Mouse (Mus musculus) megakaryocyte, embryonic 14.5 days (primary cell): ENCODE data around the gene Mus81. TPM values are rescaled to one million over a fixed set of nuclear protein-coding genes. Genes with fewer than 3 reads are reported as not detected.
A peak's percentile ranks its signal among the peaks of the same experiment; 100 is the strongest.

ENCODE experiments used
- H3K27me3 ChIP-seq: replicated peaks from 2 replicates; pipeline ENCODE3; 2012; ENCODE audit warnings: inconsistent platforms
- H3K36me3 ChIP-seq: replicated peaks from 2 replicates; pipeline ENCODE3; 2012; ENCODE audit warnings: low read length, inconsistent platforms, mixed read lengths
- H3K4me1 ChIP-seq: 2 replicates; pipeline ENCODE4 v1.6.1; 2012; ENCODE audit warnings: inconsistent platforms
- H3K4me3 ChIP-seq: replicated peaks from 2 replicates; pipeline ENCODE3; 2012; ENCODE audit warnings: moderate library complexity, mild to moderate bottlenecking, inconsistent platforms
- H3K9me3 ChIP-seq: 2 replicates; pipeline ENCODE4 v1.6.1; 2012; ENCODE audit warnings: inconsistent platforms
- FLI1 ChIP-seq: IDR thresholded peaks from 2 replicates; pipeline ENCODE4 v1.6.1; 2012; ENCODE audit warnings: low read length, inconsistent platforms, mixed read lengths
- GATA1 ChIP-seq: IDR thresholded peaks from 3 replicates; pipeline ENCODE4 v1.6.1; 2012; ENCODE audit warnings: mixed read lengths, low read length, inconsistent platforms, borderline replicate concordance
- polyA plus RNA-seq: library from polyadenylated mRNA; stranded (reverse); fragments of >175 nt; gene quantifications from 2 replicates; pipeline ENCODE4 v1.2.3, GENCODE M21; 2012; ENCODE audit warnings: low replicate concordance; ENCODE audit not compliant: insufficient read depth

The Mus81 gene
- polyA plus RNA-seq, 1 experiment: 40.1 TPM

DNA sequence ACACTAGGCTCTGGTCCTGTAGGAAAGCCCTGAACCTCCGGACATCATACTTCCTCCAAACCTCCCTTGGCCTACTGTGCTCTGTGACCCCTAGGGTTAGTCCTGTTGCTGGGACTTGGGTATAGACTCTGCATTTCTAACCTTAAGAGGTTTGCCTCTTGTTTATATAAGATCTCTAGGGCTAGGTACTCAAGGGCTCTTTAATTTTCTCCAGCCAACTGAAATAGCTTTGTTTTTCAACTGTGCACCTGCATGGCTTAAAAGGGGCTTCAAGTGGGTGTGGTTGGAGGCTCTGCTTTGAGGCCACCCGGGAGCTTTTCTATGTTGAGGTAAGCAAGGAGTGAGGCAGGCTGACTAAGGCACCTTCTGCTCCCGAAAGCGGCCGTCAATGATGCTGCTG, 3.7 kb downstream of the Mus81 start:
- no peaks in the 10 kb centered on the region for H3K9me3 ChIP-seq
- peaks cover 42% of the 10 kb centered on the region for H3K4me1 ChIP-seq
- TF ChIP-seq GATA1: no peak
- no peak for TF ChIP-seq FLI1
- H3K27me3 ChIP-seq: peaks cover 8% of the 10 kb centered on the region
- no peak overlapping the region for H3K4me3 ChIP-seq
- H3K36me3 ChIP-seq: peaks cover 55% of the 10 kb centered on the region

DNA sequence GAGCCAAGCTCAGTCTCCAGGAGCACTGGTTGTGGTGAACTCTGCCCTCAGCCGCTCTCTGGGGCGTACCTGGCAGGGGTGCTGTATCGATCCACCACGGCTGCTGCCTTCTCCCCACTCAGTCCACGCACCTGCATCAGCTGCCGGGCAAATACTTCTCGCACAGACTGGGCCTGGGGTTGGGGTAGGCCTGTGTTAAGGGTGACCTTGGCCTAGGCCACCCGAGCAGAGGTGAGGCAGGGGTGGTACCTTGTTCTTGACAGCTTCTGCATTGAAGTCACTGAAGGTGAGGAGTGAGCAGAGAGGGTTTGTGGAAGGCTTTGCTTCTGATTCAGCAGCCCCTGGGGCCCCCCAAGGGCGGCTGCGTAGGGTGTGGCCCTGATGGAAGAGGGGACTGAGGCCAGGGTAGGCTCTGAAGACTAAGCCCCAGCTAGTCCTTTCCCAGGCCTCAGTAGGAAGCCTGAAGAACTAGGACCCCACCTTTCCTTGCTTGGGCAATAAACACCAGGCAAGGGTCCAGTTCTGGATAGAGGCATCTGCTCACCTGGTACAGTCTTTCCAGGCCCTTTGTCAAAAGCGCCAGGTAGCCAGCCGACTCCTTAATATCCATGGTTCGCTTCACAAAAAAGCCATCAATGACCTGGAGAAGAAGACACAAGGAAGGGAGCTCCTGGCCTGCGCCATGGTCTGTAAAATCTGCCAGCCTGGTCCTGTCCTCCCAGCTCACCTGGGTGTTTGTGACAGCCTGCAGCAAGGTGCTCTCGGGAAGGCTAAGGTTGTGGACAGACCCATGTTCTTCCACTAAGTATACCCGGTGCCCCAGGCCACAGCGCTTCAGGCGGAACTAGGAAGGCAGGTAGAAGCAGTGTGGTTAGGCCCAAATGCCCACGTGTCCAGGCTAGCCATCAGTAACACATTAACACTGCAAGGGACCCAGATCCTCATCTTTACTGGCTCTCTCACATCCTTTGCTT, 4.5 kb downstream of the Mus81 start:
- no peak for TF ChIP-seq FLI1
- TF ChIP-seq GATA1: no peak
- H3K36me3 ChIP-seq: peaks cover 55% of the 10 kb centered on the region
- H3K4me1 ChIP-seq: peaks cover 35% of the 10 kb centered on the region
- no peak overlapping the region for H3K4me3 ChIP-seq
- H3K9me3 ChIP-seq: no peaks in the 10 kb centered on the region
- peaks cover 11% of the 10 kb centered on the region for H3K27me3 ChIP-seq

DNA sequence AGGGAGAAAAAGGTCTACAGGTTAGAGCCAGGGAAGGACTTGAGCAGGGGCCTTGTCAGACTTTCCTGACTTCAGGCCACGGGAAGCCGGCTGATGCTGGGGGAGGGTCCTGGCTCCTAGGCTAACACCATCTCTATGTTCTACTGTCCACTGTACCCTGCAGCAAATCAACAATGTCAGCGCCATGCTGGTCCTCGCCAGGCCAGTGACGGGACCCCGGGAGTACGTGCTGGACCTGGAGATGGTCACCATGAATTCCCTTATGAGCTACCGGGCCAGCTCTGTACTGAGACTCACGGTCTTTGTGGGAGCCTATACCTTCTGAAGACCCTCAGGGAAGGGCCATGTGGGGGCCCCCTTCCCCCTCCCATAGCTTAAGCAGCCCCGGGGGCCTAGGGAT, 6.8 kb downstream of the Mus81 start:
- Histone ChIP-seq H3K9me3 (no peaks in the 10 kb centered on the region), H3K27me3 (peaks cover 20% of the 10 kb centered on the region), H3K4me1 (peaks cover 21% of the 10 kb centered on the region), H3K36me3 (peaks cover 48% of the 10 kb centered on the region), H3K4me3 (no peak overlapping the region)
- TF ChIP-seq GATA1 (no peak), FLI1 (no peak)

DNA sequence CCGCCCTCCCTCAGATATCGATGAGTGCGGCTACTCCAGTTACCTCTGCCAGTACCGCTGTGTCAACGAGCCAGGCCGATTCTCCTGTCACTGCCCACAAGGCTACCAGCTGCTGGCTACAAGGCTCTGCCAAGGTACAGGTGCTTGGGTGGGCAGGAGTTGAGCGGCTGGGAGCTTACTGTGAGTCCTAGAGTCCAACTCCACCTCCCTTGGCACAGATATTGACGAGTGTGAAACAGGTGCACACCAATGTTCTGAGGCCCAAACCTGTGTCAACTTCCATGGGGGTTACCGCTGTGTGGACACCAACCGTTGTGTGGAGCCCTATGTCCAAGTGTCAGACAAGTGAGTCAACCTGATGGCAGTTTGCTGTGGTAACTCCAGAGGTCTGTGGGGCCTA, 8.2 kb downstream of the Mus81 start:
- peaks cover 12% of the 10 kb centered on the region for H3K4me1 ChIP-seq
- H3K4me3 ChIP-seq: no peak overlapping the region
- no peaks in the 10 kb centered on the region for H3K9me3 ChIP-seq
- H3K27me3 ChIP-seq: peaks cover 31% of the 10 kb centered on the region
- peaks cover 35% of the 10 kb centered on the region for H3K36me3 ChIP-seq
- TF ChIP-seq FLI1 (no peak), GATA1 (no peak)

DNA sequence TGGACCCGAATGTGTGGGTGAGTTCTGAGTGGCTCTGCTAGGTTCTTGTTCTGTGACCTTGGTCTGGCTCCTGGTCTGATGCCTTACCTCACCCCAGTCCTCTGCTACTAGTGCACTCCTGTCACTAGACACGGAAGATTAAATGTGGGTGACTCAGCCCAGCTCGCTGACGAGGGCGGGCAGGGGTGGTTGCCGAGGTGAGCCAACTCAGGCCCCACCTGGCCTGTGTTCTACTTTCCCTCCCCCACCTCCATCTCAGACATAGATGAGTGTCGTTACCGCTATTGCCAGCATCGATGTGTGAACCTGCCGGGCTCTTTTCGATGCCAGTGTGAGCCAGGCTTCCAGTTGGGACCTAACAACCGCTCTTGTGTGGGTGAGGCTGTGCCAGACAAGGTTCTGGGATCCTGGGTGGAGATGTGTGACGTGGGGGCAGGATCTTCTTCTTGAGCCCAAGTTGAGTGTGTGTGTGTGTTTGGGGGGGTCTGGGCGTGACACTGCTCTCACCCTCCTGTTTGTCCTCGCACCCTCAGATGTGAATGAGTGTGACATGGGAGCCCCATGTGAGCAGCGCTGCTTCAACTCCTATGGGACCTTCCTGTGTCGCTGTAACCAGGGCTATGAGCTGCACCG, 10.4 kb downstream of the Mus81 start:
- H3K36me3 ChIP-seq: peaks cover 12% of the 10 kb centered on the region
- H3K27me3 ChIP-seq: peaks cover 50% of the 10 kb centered on the region
- 0 out of 2 replicates have a peak, but pooled peaks cover 3% of the 10 kb centered on the region for H3K9me3 ChIP-seq
- TF ChIP-seq GATA1: no peak
- TF ChIP-seq FLI1: no peak
- H3K4me1 ChIP-seq: peaks cover 27% of the 10 kb centered on the region
- H3K4me3 ChIP-seq: no peak overlapping the region

DNA sequence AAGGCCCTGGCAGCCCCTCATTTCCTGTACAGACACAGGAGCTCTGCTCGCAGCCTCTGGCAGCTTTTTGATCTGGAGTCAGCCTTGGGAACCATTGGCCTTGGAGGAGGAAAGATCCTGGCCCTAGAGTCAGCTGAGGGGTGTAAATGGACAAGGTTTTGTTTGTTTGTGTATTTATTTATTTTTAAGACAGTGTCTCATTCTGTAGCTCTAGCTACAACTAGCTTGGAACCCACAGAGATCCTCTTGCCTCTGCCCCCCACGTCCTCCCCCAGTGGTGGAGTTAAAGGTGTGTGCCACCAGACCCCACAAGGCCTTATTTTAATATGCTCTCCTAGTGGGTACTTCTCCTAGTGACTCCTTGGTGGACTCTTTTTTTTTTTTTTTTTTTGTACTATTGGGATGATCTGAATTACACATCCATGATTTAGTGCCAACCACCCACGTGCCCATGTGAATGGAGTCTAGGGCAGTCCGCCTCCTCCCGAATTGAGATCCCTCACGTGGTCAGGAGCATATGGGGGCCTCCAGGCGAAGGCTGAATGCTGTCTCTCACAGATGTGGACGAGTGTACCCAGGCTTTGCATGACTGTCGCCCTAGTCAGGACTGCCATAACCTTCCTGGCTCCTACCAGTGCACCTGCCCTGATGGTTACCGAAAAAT, 11.1 kb downstream of the Mus81 start:
- peaks cover 50% of the 10 kb centered on the region for H3K27me3 ChIP-seq

DNA sequence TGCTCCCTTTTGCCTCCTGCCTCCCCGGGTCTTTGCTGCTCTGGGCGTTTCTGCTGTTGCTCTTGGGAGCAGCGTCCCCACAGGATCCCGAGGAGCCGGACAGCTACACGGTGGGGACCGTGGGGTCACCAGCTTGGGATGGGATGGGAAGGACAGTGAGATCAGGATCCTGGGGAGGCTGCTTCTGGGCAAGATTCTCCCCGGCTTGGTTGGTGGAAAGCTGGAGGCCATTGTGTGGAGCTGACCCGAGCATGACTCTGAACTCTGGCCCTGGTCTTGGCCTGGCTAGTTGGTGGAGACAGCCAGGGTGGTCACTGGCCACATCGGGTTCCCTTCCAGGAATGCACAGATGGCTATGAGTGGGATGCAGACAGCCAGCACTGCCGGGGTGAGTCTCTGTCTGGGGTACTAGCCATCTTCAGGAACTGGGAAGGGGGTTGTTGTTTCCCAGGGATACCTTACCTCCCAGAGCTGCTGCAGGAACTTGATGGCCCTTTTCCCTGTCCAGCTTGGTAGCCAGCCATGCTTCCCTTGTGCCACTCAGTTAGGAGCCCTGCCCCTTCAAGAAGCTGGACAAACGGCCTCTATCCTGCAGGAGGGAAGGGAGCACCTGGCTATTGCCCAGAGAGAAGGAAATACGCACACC, 13.0 kb downstream of the Mus81 start:
- peaks cover 52% of the 10 kb centered on the region for H3K27me3 ChIP-seq
- H3K36me3 ChIP-seq: no peaks in the 10 kb centered on the region
- H3K4me3 ChIP-seq: peak overlapping the region; percentile 84
- peaks cover 29% of the 10 kb centered on the region for H3K4me1 ChIP-seq
- 0 out of 2 replicates have a peak, but pooled peaks cover 3% of the 10 kb centered on the region for H3K9me3 ChIP-seq
- TF ChIP-seq GATA1: no peak
- no peak for TF ChIP-seq FLI1

More for the DNA sequence above, 11.1 kb downstream of the Mus81 start:
- Histone ChIP-seq H3K9me3 (0 out of 2 replicates have a peak, but pooled peaks cover 3% of the 10 kb centered on the region), H3K4me1 (peaks cover 27% of the 10 kb centered on the region), H3K36me3 (peaks cover 6% of the 10 kb centered on the region), H3K4me3 (no peak overlapping the region)
- TF ChIP-seq FLI1 (no peak), GATA1 (no peak)

DNA sequence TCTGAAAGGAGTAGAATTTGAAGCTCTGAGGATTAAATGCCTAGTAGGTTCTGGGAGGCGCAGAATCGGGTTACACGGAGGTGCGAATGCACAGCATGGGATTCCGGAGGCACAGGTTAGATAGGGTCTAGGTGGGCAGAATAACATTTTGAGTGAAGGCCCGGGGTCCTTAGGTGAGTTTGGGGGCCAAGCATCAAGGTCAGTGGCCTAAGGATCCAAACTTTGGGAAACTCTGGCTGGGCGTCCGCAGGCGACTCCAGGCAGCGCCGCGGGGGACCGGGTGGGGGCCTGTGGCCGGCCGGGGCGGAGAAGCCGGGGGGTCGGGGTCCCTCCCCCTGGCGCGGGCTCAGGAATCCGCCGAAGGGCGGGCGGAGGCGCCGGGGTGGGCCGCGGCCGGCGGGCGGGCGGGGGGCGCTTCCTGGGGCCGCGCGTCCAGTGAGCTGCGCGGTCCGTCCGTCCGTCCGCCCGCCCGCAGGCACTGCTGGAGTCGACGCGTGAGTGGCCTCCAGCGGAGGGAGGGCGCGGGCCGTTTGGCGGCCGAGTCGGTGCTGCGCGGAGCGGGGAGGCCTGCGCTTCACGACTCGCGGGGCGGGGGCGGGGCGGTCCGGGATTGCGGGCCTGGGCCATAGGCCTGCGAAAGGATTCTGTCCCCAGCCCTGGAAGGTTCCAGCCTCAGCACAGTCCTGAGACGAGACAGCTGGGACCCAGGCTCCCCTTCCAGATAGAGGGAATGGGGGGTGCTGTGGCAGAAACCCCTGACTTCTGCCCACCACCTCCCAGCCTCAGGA, 13.7 kb downstream of the Mus81 start:
- peaks cover 51% of the 10 kb centered on the region for H3K27me3 ChIP-seq
- H3K4me3 ChIP-seq: peak overlapping the region; percentile 84
- peaks cover 35% of the 10 kb centered on the region for H3K4me1 ChIP-seq
- H3K9me3 ChIP-seq: 0 out of 2 replicates have a peak, but pooled peaks cover 3% of the 10 kb centered on the region
- TF ChIP-seq GATA1: no peak
- no peak for TF ChIP-seq FLI1
- no peaks in the 10 kb centered on the region for H3K36me3 ChIP-seq
